Mouse (Mus musculus) lung, postnatal 25 days (tissue): ENCODE measurements around the gene Rcan2.

ENCODE experiments used
- DNase-seq: peaks from one replicate; pipeline ENCODE4 v3.0.0; 2022; ENCODE audit warnings: low spot score

Rcan2 gene

GRCm38 (mm10) chr17:43801077-43801476 is at the start of gene Rcan2:
Gene Rcan2, plus strand, starts transcription at chr17:43801351.
- DNase-seq = peak; percentile 61

- DNase-seq = no peak
These were observed 48.3 kb upstream of the Rcan2 start for GRCm38 (mm10) chr17:43752811-43753210.

- DNase-seq = no peak
These were observed 46.5 kb upstream of the Rcan2 start for GRCm38 (mm10) chr17:43754687-43755086.

- DNase-seq = peak; percentile 48
These were observed 42.4 kb upstream of the Rcan2 start for GRCm38 (mm10) chr17:43758607-43759259.

- no peak for DNase-seq
These were observed 16.6 kb upstream of the Rcan2 start for GRCm38 (mm10) chr17:43784531-43784930.

GRCm38 (mm10) chr17:43788222-43788621 is 12.9 kb upstream of the Rcan2 start:
- DNase-seq = no peak

- no peak for DNase-seq
These were observed 11.8 kb upstream of the Rcan2 start for GRCm38 (mm10) chr17:43789376-43789775.

GRCm38 (mm10) chr17:43791751-43792150 is 9.4 kb upstream of the Rcan2 start:
- no peak for DNase-seq

- DNase-seq = no peak
These were observed 6.3 kb upstream of the Rcan2 start for GRCm38 (mm10) chr17:43794731-43795280.

- DNase-seq = peak; percentile 24
These were observed 633 bp downstream of the Rcan2 start for GRCm38 (mm10) chr17:43801595-43802373.

- DNase-seq = no peak
These were observed 1.3 kb downstream of the Rcan2 start for GRCm38 (mm10) chr17:43802414-43802813.

- DNase-seq = no peak
These were observed 2.0 kb downstream of the Rcan2 start for GRCm38 (mm10) chr17:43803111-43803510.

GRCm38 (mm10) chr17:43803764-43804163 is 2.6 kb downstream of the Rcan2 start:
- no peak for DNase-seq

- DNase-seq = no peak
These were observed 5.7 kb downstream of the Rcan2 start for GRCm38 (mm10) chr17:43806841-43807240.

- DNase-seq = no peak
These were observed 10.3 kb downstream of the Rcan2 start for GRCm38 (mm10) chr17:43811453-43811852.

GRCm38 (mm10) chr17:43815376-43815775 is 14.2 kb downstream of the Rcan2 start:
- no peak for DNase-seq

GRCm38 (mm10) chr17:43816480-43816879 is 15.3 kb downstream of the Rcan2 start:
- no peak for DNase-seq

- no peak for DNase-seq
These were observed 16.0 kb downstream of the Rcan2 start for GRCm38 (mm10) chr17:43817171-43817570.

- no peak for DNase-seq
These were observed 17.2 kb downstream of the Rcan2 start for GRCm38 (mm10) chr17:43818390-43818789.

GRCm38 (mm10) chr17:43820904-43821303 is 19.8 kb downstream of the Rcan2 start:
- no peak for DNase-seq

GRCm38 (mm10) chr17:43822207-43822606 is 21.1 kb downstream of the Rcan2 start:
- DNase-seq = no peak

GRCm38 (mm10) chr17:43822630-43823029 is 21.5 kb downstream of the Rcan2 start:
- DNase-seq = no peak

- DNase-seq = no peak
These were observed 23.7 kb downstream of the Rcan2 start for GRCm38 (mm10) chr17:43824781-43825410.
